Mouse (Mus musculus) layer of hippocampus, postnatal 14 days (tissue): ENCODE data around the gene Prkab2. TPM values are rescaled to one million over a fixed set of nuclear protein-coding genes. Genes with fewer than 3 reads are reported as not detected.

Experiments
- DNase-seq, 2 experiments: peaks; one replicate each; pipeline ENCODE4 v3.0.0; 2021 to 2022; ENCODE audit warnings: low spot score in 2 of 2, mixed read lengths in 1 of 2
- microRNA-seq, 2 experiments: library from miRNA; unstranded; fragments of <30 nt; microRNA quantifications; one replicate each; pipeline ENCODE4 v1.2.0; 2021
- total RNA-seq, 2 experiments: library from RNA; stranded (reverse); gene quantifications; 2 replicates each; pipeline ENCODE4 v1.2.3; 2021

The Prkab2 gene
- total RNA-seq, 2 experiments from 2014 or later = 36.5 to 38.2 TPM

GRCm38 (mm10) chr3:97689289-97689688 is 31.3 kb downstream of the Prkab2 start:
- DNase-seq = no peak

DNA sequence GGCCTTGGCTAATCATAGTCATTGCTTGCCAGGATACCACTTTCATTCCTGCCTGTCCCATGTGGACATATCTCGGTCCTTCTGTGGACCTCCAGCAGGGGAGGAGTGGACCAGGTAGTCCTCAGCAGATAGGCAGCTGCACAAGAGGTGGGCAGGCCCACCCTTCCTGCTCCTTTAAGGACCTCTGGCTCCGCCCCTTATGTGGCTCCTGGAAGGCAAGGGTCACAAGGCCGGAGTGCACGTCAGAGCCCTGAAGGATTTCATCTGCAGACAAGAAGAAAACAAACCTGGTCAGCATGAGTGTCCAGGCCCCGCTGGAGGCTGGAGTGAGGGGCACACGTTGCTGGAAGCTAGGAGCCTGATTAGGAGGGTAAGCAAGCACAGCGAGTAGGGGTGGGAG is 32.6 kb downstream of the Prkab2 start:
- DNase-seq = no peak

DNA sequence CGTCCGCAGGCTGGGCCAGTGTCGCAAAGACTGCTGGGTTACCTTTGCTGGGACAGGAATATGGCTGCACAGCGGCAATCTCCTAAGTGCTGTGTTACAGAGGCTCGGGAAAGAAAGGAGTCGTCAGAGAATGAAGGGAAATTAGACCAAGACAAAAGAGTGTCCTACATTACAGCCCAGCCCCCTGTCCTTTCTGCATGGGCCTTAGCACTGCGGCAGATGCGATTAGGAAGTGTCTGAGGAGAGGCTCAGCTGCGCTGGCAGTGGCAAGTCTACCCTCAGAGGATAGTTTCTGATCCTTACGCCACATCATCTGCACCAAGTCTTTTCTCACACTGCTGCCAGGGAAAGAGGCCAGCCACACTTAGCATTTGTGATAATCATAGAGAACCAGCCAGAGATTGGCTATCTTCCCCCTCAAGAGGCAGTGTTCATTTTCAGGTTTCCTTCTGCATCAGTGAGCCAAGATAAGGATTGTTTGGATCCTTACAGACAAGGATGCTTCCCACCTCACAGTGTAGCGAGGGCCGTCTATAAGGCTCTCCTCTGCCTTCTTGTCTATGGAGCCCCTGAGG is 33.5 kb downstream of the Prkab2 start:
- DNase-seq = no peak

DNA sequence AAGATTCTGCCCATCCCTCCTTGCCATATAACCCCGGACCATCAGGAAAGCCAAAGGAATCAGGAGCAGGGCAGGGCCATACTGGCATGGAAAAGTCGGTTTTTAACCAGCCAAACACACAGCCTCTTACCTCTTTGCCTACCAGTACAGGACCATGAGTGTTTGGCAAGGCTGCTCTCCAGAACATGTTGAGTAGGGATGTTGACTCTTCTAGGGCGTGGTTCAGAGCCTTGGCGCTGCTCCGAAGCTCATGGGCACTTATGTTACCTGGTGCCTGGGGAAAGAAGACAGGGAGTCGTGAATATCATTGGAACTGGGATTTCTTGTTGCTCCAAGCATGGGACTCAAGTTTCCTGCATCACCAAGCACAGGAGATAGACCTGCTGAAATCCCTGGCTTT is 35.8 kb downstream of the Prkab2 start:
- DNase-seq = no peak

- no peak for DNase-seq
Measured at GRCm38 (mm10) chr3:97696866-97697265, 38.9 kb downstream of the Prkab2 start.

DNA sequence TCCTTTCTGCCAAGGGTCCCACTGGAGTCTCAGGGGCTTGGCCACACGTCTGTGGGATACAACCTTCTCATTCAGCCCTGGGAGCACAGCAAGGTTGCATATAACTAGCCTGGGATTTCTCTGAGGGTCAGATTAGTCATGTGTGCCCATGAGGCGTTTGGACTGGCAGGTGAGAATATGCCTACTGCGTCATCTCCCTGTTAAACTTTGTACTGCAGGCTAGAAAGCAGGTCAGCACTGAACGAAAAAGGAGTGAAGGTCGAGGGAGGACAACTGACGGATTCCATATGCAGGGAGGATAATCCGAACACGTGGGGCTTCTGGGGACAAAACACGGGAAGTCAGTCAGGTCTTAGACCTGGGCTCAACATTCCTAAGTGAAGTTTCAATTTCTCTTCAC is 39.3 kb downstream of the Prkab2 start:
- no peak for DNase-seq

DNA sequence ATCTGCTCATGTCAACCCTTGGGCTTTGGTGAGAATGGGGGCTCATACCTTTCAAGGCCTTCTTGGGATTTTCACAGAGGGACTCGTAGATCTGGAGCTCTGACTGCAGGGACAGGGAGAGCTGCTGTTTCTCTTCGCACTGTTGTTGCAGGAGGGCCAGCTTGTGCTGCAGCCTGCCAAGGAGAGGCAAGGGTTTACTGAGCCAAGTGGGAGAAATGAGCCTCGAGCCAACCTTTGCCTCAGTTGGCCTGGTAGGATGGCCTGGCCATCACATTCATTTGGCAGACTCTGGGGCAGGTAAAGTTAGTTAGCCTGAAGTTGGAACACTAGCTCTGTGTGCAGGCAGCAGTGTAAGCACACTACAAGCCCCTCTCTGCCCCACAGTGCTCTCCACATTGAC is 41.1 kb downstream of the Prkab2 start:
- no peak for DNase-seq

DNA sequence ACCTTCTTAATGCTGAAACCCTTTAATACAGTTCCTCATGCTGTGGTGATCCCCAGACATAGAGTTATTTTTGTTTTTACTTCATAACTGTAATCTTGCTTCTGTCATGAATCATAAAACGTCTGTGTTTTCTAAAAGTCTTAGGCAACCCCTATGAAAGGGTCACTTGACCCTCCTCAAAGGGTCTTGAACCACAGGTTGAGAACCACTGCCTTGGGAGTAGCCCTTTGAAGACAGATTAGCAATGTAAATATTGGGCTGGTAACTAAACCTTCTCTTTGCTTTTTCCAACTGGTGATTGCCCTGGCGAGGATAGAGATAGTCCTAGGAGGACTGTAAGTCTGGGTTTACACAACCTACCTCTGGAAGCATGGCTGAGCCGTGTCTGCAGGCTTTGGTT is 43.2 kb downstream of the Prkab2 start:
- DNase-seq = no peak

DNA sequence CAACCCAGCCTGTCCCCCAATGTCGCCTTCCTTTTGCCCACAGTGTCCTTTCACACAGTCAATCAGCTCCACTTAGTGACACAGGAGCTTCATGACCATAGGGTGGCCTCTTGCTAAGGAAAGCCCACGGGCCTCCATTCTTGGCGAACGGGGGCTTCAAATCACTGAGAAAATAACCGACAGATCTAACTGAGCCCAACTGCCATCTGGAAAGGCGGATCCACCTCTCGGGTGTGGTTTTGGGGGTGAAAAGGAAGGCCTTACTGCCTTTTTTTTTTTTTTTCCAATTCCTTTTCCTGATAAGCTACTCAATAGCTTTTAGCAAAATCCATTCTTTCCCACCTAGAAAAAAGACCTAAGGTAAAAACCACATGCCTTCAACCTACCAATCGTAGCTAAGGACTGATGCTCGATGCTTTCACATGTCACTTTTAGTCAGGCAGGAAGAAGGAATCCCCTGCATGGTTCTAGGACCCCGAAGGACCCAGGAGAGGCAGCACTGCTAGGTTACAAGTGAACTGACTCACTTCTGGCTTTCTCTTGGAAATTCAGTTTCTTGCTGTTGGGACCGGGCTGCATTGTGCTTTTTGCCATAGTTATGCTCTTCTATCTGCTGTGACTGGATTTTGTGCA is 44.6 kb downstream of the Prkab2 start:
- no peak for DNase-seq

- no peak for DNase-seq
Measured at GRCm38 (mm10) chr3:97705508-97705907, 47.5 kb downstream of the Prkab2 start.

- DNase-seq = no peak
Measured at GRCm38 (mm10) chr3:97706561-97706960, 48.6 kb downstream of the Prkab2 start.

GRCm38 (mm10) chr3:97710134-97710533 is 52.1 kb downstream of the Prkab2 start:
- DNase-seq = no peak

DNA sequence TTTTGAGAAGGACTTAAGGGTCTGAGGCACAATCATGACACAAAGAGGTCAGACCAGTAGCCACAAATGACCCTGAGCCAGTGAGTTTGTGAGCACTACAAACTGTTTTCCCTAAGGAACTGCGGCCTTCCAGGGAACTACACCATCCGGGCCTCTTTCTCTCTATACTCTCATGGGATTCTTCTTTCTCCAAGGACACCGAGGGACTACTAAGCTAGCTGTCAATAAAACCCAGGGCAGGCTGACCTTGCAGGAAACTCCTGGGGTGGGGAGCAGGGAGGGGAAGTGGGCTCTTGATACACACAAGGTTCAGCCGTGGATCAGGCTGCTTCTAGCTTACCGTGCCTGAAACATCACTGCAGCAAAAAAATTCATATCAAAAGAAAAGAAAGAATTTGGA is 52.9 kb downstream of the Prkab2 start:
- no peak for DNase-seq

- DNase-seq = no peak
Measured at GRCm38 (mm10) chr3:97715922-97716321, 57.9 kb downstream of the Prkab2 start.

DNA sequence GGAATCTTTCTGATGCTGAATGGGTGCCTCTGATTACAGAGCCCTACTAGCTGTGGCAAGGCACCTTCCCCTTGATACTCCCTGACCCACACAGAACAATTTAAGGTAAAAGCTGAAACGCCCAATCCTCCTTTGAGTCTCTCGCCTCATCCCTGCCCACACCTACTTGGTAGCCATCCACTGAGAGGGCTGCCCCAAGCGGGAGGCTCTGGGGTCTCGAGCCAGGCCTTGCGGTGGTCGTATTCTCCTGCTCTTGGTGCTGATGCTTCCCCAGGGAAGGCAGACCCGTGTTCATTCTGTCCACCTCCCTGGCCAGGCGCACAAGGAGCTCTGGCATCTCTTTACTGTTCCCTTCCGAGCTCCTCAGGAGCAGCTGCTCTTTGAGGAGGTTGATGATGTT is 61.1 kb downstream of the Prkab2 start:
- no peak for DNase-seq

Small RNAs within 50 kb of the gene (microRNA-seq; reads per million reads assigned to microRNA genes)
- 0 reads per million in 2 experiments for gene Mir7225

Other genes with a start within 250 kb of the Prkab2 start
- gene Olfr1402, start 236.2 kb upstream of the Prkab2 start, total RNA-seq = not detected
- 10 to 100 TPM in 1 of 2 experiments, 1 to 10 TPM in 1; 8.7 to 11.8 TPM for gene Chd1l, start 48.0 kb upstream of the Prkab2 start, total RNA-seq
- 1 to 10 TPM; 2.0 to 3.1 TPM for gene Fmo5, start 29.4 kb upstream of the Prkab2 start, total RNA-seq
- gene Gm17651, start 16.5 kb downstream of the Prkab2 start, total RNA-seq = not detected
- gene Pde4dip, start 230.5 kb downstream of the Prkab2 start, total RNA-seq = 100 to 1,000 TPM; 214 to 250 TPM
- 10 to 100 TPM; 66.7 to 68.1 TPM for gene Sec22b, start 243.0 kb downstream of the Prkab2 start, total RNA-seq